ENCODE assay signal across 8 mouse cellular contexts in the genomic region with DNA sequence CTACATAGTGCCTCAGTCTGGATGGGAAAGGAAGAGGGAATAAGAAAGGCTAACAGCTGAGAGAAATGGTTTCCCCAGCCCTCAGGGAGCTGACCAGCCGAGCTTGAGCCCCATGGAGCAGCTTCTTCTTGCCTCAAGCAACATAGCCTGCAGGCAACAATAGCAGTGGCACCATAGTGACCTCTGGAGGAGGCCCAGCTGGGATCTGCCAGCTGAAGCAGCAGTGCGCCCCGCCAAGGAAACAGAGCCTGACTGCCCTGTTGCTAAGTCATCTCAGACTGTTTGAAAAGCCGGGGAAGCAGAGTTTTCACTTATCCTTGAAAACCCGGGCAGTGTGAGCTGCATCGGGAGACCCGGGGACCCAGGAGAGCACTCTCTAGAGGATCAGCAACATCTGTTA. TPM values are rescaled to one million over a fixed set of nuclear protein-coding genes. Genes with fewer than 3 reads are reported as not detected.
DNase-seq lines count a peak whose midpoint lies in the region; ATAC-seq and TF ChIP-seq lines count a peak whose summit lies in the region.

No protein-coding gene starts in this region.

- no peak for TF ChIP-seq POLR2A in myocyte (IDR thresholded peaks at IDR 0.05; ENCODE audit: insufficient read length, low read depth)

- H3K9me3 ChIP-seq in hindbrain, embryonic 12.5 days (replicated peaks) = no peaks in the 10 kb centered on the region
- no peaks in the 10 kb centered on the region for H3K9me3 ChIP-seq in limb, embryonic 11.5 days (ENCODE audit: control insufficient read depth, low read length)

- DNase-seq in R1 (ENCODE audit: low read depth, low spot score) = peak; percentile 66
- DNase-seq in cerebellum, adult 8-10 months = peak; percentile 57
- peak; percentile 38 for DNase-seq in forelimb bud, embryonic 11.5 days (ENCODE audit: low read depth, low spot score)
- peak; percentile 70 for DNase-seq in limb, embryonic 11.5 days (ENCODE audit: low spot score)
- peak; percentile 50 for DNase-seq in urinary bladder, postnatal 14 days (ENCODE audit: low spot score)

- peak overlapping the region; percentile 53 for H3K9ac ChIP-seq in hindbrain, embryonic 12.5 days
- H3K9ac ChIP-seq in limb, embryonic 11.5 days (ENCODE audit: low read length) = no peak overlapping the region

- peak; percentile 14; the same call in 1 of the 2 replicates for ATAC-seq in hindbrain, embryonic 12.5 days (ENCODE audit: low FRiP score)
- no peak for ATAC-seq in limb, embryonic 11.5 days (ENCODE audit: insufficient number of reproducible peaks, low FRiP score, low TSS enrichment, low read depth)
- ATAC-seq in monocyte, adult 5-6 weeks (replicated peaks; ENCODE audit: insufficient number of reproducible peaks, low FRiP score, low TSS enrichment, poor library complexity, severe bottlenecking) = no peak

- WGBS in hindbrain, embryonic 12.5 days = under 1% methylated on average over 7 of the region's 7 CpGs
- WGBS in limb, embryonic 11.5 days = 10% methylated on average over 7 of the region's 7 CpGs

- peaks cover 2% of the 10 kb centered on the region for H3K36me3 ChIP-seq in hindbrain, embryonic 12.5 days
- H3K36me3 ChIP-seq in limb, embryonic 11.5 days (ENCODE audit: control insufficient read depth, insufficient read depth, low read length) = no peaks in the 10 kb centered on the region
- H3K36me3 ChIP-seq in myocyte (ENCODE audit: control insufficient read depth, insufficient read depth) = peaks cover 20% of the 10 kb centered on the region

- H3K27ac ChIP-seq in hindbrain, embryonic 12.5 days = peak overlapping the region; percentile 97
- H3K27ac ChIP-seq in limb, embryonic 11.5 days (replicated peaks; ENCODE audit: low read depth, low read length) = no peak overlapping the region

- H3K27me3 ChIP-seq in hindbrain, embryonic 12.5 days = no peaks in the 10 kb centered on the region
- no peaks in the 10 kb centered on the region for H3K27me3 ChIP-seq in limb, embryonic 11.5 days (ENCODE audit: control insufficient read depth, insufficient read depth, low read length)
- no peaks in the 10 kb centered on the region for H3K27me3 ChIP-seq in myocyte (ENCODE audit: control insufficient read depth, insufficient read depth, insufficient read length)

- no peak overlapping the region for H3ac ChIP-seq in myocyte (ENCODE audit: control insufficient read depth, insufficient read length)

- peaks cover 63% of the 10 kb centered on the region for H3K79me2 ChIP-seq in myocyte (ENCODE audit: control insufficient read depth, insufficient read depth)

- peak overlapping the region; percentile 60 for H3K4me2 ChIP-seq in hindbrain, embryonic 12.5 days (replicated peaks)
- H3K4me2 ChIP-seq in limb, embryonic 11.5 days (ENCODE audit: low read depth, severe bottlenecking) = peak overlapping the region; percentile 17; the same call in 1 of the 2 replicates
- peak overlapping the region; percentile 92 for H3K4me2 ChIP-seq in myocyte (ENCODE audit: low read depth)

- H3K4me1 ChIP-seq in hindbrain, embryonic 12.5 days = peaks cover 47% of the 10 kb centered on the region
- peaks cover 4% of the 10 kb centered on the region for H3K4me1 ChIP-seq in limb, embryonic 11.5 days (ENCODE audit: control insufficient read depth, insufficient read depth, low read length)

- peak overlapping the region; percentile 92 for H3K4me3 ChIP-seq in hindbrain, embryonic 12.5 days
- no peak overlapping the region for H3K4me3 ChIP-seq in limb, embryonic 11.5 days (ENCODE audit: low read depth, low read length)
- H3K4me3 ChIP-seq in myocyte = no peak overlapping the region

TF ChIP-seq in myocyte, 11 proteins besides CTCF, POLR2A, EP300 and RAD21:
- peak in 1 of 3 experiments; percentile 50 for TF ChIP-seq MYOG (IDR thresholded peaks at IDR 0.05; ENCODE audit: control insufficient read depth in 1 of 3, insufficient read depth in 1 of 3, insufficient read length in 2 of 3, low read depth in 2 of 3)
- no peak for TF ChIP-seq SRF (IDR thresholded peaks at IDR 0.05; ENCODE audit: control insufficient read depth, insufficient read length, low read depth)
- TF ChIP-seq TCF3 (IDR thresholded peaks at IDR 0.05; ENCODE audit: insufficient read length, low read depth) = no peak
- peak; percentile 47 for TF ChIP-seq POLR2AphosphoS2 (IDR thresholded peaks at IDR 0.05; ENCODE audit: insufficient read length, low read depth)
- peak in 1 of 3 experiments; percentile 41 for TF ChIP-seq MYOD1 (IDR thresholded peaks at IDR 0.05; ENCODE audit: control insufficient read depth in 1 of 3, insufficient read length in 2 of 3, low read depth in 2 of 3)

RNA-seq across cellular contexts. Expression of a gene that starts 3.2 kb away (rescaled TPM):
- polyA plus RNA-seq in hindbrain, embryonic 12.5 days (2016; fragmentation: Nextera tagmentation; extraction: Ambion mirVana) = 1,280 and 1,328 TPM in 2 replicates
- 63.2 and 72.0 TPM in 2 replicates for polyA plus RNA-seq in limb, embryonic 11.5 days (2014; fragmentation: Nextera tagmentation; extraction: Ambion mirVana)
- 40.6 TPM for polyA plus RNA-seq in myocyte (2012; fragmentation: generic; extraction: Trizol)
- total RNA-seq in monocyte, adult 5-6 weeks (2017) = 0.11 to 0.19 TPM (median 0.19 TPM) in 3 replicates

Comparison
In these comparisons a context has a peak if more than half of its experiments do, and no peak if none do; other contexts are left out.
1. H3K4me2 ChIP-seq: peak in every context shown above with its lines; median percentile 92 in myocyte; 60 in hindbrain, embryonic 12.5 days; 17 in limb, embryonic 11.5 days.
2. RNA of a gene that starts 3.2 kb away (polyA plus RNA-seq): 1,280 to 1,328 TPM in hindbrain, embryonic 12.5 days; 63.2 to 72.0 TPM in limb, embryonic 11.5 days and 40.6 TPM in myocyte (single experiment); every median in the first group is over 10 times any median in the second.
3. Peak in every context shown above with its lines, with median percentiles within 50 percentile points of each other: DNase-seq.